Mouse (Mus musculus): ENCODE data around the gene Nmu.

Gene Nmu

GRCm38 (mm10) chr5:76363453-76364104, at the start of gene Nmu:
Gene Nmu (minus strand): TSS chr5:76363788.
- TF ChIP-seq GATA4 (IDR thresholded peaks at IDR 0.05; ENCODE audit: insufficient replicate concordance, low read length), result no peak

DNA sequence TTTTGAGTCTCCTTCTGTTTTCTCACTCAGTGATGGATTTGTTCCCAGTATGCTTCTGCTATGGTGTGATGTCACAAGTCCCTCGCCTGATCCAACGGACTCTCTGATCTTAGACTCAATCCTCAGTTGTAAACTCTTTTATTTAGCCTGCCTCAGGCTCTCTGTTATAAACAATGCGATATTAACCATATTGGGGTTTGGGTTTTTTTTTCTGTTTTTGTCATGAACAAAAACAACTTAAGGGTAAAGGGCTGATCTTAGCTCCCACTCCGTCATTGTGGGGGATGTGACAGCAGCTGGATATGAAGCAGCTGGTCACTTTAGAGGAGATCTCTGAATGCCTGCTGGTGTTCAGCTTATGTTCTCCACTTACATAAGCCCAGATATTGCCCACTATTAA, 48.1 kb upstream of the Nmu start:
- TF ChIP-seq GATA4 (IDR thresholded peaks at IDR 0.05; ENCODE audit: insufficient replicate concordance, low read length), result no peak

DNA sequence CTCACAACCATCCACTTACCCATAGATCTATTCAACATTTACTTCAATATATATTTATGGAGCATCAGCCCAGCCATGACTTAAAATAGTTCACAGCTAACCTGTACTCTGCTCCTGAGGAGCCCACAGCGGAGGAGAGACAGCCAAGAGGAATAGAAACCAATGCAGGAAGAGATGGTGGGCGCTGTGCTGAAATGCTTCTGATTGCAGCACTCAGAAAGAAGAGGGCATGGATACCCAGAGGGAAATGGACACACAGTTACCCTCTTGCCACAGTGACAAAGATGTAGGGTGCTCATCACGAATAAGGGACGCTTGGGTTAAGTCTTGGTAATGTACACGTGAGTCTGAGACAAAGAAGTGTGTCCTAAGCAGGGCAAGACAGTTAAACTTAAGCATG, 30.8 kb upstream of the Nmu start:
- TF ChIP-seq GATA4 (IDR thresholded peaks at IDR 0.05; ENCODE audit: insufficient replicate concordance, low read length), result no peak

GRCm38 (mm10) chr5:76389041-76389795, 25.6 kb upstream of the Nmu start:
- TF ChIP-seq GATA4 (IDR thresholded peaks at IDR 0.05; ENCODE audit: insufficient replicate concordance, low read length), result no peak

DNA sequence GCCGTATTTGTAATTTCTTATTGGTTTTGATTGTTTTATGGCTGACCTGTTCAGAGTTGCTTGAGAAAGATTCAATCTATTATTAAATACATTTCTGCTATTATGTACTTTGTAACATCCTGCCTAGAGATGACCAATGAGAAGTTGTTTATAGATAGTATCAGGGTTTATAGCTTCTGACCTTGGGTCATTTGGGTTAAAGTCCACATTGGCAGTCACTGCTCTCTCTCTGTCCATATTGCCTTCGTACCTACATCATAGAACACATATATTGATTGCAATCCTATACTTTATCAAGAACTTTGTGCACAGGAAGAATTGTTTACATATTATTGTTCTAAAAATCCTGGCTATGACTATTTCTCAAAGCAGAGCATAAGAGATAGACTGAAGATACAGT, 24.9 kb upstream of the Nmu start:
- TF ChIP-seq GATA4 (IDR thresholded peaks at IDR 0.05; ENCODE audit: insufficient replicate concordance, low read length), result no peak

- TF ChIP-seq GATA4 (IDR thresholded peaks at IDR 0.05; ENCODE audit: insufficient replicate concordance, low read length), result no peak
Measured at GRCm38 (mm10) chr5:76383673-76384072, 20.1 kb upstream of the Nmu start.

DNA sequence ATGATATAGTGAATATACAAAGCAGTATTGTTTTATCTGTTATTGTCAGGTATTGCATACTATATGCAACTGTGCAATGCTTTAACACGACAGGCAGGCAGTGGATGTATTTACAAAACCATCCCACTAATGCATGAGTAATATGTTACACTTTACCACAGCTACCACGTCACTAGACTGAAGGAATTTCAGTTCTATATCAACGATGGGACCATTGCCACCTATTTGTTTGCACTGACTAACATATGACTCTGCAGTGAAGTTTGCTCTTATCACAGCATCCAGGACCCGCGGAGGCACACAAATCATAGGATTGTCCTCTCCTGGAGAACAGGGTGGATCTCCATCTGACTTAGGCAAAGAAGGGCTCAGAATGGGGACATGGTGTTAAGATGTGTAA, 18.2 kb upstream of the Nmu start:
- no peak for TF ChIP-seq GATA4 (IDR thresholded peaks at IDR 0.05; ENCODE audit: insufficient replicate concordance, low read length)

DNA sequence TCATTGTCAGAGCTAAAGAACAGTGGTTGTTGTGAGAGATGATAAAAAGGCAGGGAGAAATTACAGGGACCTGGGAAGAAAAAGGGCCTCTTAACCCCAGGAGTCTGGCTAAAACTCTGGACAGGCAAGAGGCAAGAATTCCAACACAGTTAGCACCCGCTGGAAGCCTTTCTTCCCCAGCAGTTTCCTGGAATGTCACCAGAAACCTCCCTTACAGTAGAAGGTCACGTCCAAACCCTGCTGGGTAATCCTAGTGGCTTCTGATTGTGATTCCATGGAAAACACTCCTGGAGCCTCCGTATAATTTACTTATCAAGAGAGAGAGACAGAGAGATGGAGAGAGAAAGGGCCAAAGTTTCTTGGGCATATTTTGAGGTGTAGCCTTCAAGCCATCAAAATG, 15.6 kb upstream of the Nmu start:
- no peak for TF ChIP-seq GATA4 (IDR thresholded peaks at IDR 0.05; ENCODE audit: insufficient replicate concordance, low read length)

- no peak for TF ChIP-seq GATA4 (IDR thresholded peaks at IDR 0.05; ENCODE audit: insufficient replicate concordance, low read length)
Measured at GRCm38 (mm10) chr5:76369215-76369840, 5.7 kb upstream of the Nmu start.

DNA sequence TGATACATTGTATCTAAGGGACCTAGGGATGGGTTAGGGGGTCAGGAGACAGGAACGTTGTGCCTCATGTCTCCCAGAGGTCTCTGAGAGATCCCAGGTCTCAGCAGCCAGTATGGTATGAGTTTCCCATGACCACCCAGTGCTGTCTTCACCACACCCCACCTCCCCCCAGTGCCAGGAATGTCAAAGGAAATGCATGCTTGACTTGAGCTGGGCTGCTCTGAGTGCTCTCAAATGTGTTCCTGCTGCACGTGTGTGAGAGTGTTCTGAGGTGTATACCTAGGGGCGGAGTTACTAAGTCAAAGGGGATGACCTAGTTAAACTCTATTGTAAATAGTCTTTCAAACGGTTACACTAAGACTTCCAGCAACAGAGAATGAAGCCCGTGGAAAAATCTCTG, 1.8 kb upstream of the Nmu start:
- no peak for TF ChIP-seq GATA4 (IDR thresholded peaks at IDR 0.05; ENCODE audit: insufficient replicate concordance, low read length)

DNA sequence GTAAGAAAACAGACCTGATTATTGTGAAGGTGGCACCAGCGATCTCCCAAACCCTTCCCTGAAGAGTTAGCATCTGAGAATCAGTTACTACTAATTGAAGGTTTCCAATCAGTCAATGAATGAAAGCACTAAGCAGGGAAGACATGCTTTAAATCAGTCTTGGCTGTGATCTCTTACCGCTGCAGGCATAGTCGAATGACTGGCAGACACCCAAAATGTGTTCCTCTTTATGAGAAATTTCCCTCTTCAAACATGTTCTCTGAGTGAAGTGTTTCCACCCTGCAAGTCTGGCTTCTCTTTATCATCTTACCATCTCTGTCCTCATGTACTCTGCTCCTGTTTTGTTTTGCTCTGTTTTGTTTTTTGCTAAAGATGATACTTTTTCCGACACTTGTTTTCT, 2.8 kb downstream of the Nmu start:
- no peak for TF ChIP-seq GATA4 (IDR thresholded peaks at IDR 0.05; ENCODE audit: insufficient replicate concordance, low read length)

DNA sequence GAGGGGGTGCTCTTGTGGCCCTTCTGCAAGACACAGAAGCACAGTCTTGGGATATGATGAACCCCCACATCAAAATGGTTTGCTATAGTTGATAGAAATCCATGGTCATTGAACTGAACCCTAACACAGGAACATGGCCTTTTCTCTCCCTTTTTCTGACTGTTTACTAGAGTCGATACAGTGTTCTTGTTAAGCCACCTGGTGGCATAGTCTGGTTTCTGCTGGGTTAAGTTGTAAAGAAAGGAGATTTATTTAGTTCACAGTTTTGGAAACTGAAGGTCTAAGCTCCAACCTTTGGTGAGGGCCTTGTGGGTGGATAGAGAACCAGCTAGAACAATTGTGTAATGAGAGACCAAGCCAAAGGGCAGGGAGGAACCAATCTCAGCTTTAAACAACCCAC, 3.5 kb downstream of the Nmu start:
- TF ChIP-seq GATA4 (IDR thresholded peaks at IDR 0.05; ENCODE audit: insufficient replicate concordance, low read length), result no peak

GRCm38 (mm10) chr5:76351953-76352611, 11.5 kb downstream of the Nmu start:
- no peak for TF ChIP-seq GATA4 (IDR thresholded peaks at IDR 0.05; ENCODE audit: insufficient replicate concordance, low read length)

DNA sequence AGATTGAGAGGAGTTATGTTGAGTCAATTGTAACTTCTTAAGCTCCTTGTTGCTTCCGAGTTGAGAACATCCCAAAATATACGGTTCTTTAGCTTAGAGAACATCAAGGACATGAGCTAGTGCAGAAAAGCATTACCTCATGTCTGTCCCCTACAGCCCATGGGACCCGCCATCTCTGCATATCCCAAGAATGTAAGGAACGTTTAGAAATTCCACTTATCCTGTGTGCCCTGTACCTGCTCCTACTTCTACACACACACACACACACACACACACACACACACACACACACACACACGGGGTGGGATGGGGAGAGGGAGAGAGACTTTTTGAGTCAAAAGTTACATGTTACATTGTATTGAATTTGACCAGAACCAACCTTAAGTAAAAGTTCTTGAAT, 12.1 kb downstream of the Nmu start:
- TF ChIP-seq GATA4 (IDR thresholded peaks at IDR 0.05; ENCODE audit: insufficient replicate concordance, low read length), result no peak

GRCm38 (mm10) chr5:76346137-76346536, 17.5 kb downstream of the Nmu start:
- no peak for TF ChIP-seq GATA4 (IDR thresholded peaks at IDR 0.05; ENCODE audit: insufficient replicate concordance, low read length)

DNA sequence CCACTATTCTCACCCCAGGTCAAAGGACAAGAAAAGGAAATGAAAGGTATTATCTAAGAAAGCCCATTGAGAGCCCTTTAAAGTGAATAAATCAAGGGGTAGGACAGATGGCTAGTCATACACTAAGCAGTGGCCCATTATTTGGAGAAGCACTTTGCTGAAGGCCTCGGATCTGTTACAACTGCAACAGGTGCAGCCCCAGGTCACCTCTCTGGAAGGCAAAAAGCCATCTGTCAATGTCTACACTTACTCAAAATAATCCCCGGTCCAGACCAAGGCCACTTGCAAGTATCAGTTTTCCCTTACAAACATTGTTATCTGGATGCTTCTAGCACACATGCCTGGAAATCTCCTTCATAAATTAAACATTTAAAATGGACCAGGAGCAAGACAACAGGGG, 22.7 kb downstream of the Nmu start:
- no peak for TF ChIP-seq GATA4 (IDR thresholded peaks at IDR 0.05; ENCODE audit: insufficient replicate concordance, low read length)

Data from liver, adult (tissue).